In the genomic region with DNA sequence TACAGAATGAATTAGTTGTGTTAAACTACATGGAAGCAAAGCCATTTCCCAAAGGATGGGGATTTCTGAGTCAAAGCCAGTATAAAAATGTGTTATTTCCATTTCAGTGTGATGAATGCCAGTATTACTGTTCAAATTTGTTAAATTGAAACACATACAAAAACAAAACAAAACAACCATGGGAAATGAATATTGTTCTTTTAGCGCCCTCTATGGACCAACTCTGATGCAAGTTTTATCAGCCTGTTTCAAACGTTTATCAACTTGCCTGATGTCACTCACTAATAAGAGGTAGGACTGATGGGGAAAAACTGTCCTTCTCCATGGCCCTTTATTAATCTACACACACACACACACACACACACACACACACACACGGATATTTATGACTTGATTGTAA, we compare ENCODE assay signal across 11 mouse cellular contexts. TPM values are rescaled to one million over a fixed set of nuclear protein-coding genes. Genes with fewer than 3 reads are reported as not detected.
A peak's percentile ranks its signal among the peaks of the same experiment; 100 is the strongest.
DNase-seq lines count a peak whose midpoint lies in the region; ATAC-seq and TF ChIP-seq lines count a peak whose summit lies in the region.
"Had no signal": no experiment of that assay in that cellular context is flagged by ENCODE, and none has a peak within 500 bp of the region (broad histone marks: within the 10 kb centered on the region; RNA-seq: fewer than 3 reads in every experiment).

No protein-coding gene starts in this region.

- peak; percentile 68 for TF ChIP-seq CTCF in intestine, postnatal 0 days (IDR thresholded peaks at IDR 0.05; ENCODE audit: low read depth)

- no peak for ATAC-seq in CD4-positive, CD25-positive, alpha-beta regulatory T cell, adult 4 months
- no peak for ATAC-seq in intestine, postnatal 0 days
- ATAC-seq in intestine, embryonic 16.5 days: no peak
- ATAC-seq in midbrain, embryonic 14.5 days (ENCODE audit: low FRiP score, low TSS enrichment): no peak
- no peak for ATAC-seq in midbrain, embryonic 15.5 days (replicated peaks)

- H3K27me3 ChIP-seq in intestine, postnatal 0 days (replicated peaks; ENCODE audit: control insufficient read depth, insufficient read depth, low read length): no peaks in the 10 kb centered on the region
- H3K27me3 ChIP-seq in intestine, embryonic 16.5 days (replicated peaks; ENCODE audit: control insufficient read depth, insufficient read depth, low read length): no peaks in the 10 kb centered on the region
- H3K27me3 ChIP-seq in midbrain, embryonic 14.5 days (ENCODE audit: control insufficient read depth, insufficient read depth, low read length): no peaks in the 10 kb centered on the region
- H3K27me3 ChIP-seq in midbrain, embryonic 15.5 days (replicated peaks): no peaks in the 10 kb centered on the region
- H3K27me3 ChIP-seq in splenic B cell, adult 2 months (ENCODE audit: control insufficient read depth, insufficient read depth, low read length, poor library complexity, severe bottlenecking): no peaks in the 10 kb centered on the region

- DNase-seq in CD4-positive, CD25-positive, alpha-beta regulatory T cell, adult 2 months (ENCODE audit: low read depth, low spot score): peak; percentile 54
- DNase-seq in midbrain, embryonic 14.5 days: peak; percentile 83
- peak; percentile 51 for DNase-seq in splenic B cell, adult 2 months (ENCODE audit: low read depth, low spot score)
- no peak for DNase-seq in frontal cortex, postnatal 25 days (ENCODE audit: low spot score in 2 of 2)
- DNase-seq: left cerebral cortex, postnatal 4 days had no signal

- H3K27ac ChIP-seq in intestine, postnatal 0 days (ENCODE audit: low read depth, low read length): no peak overlapping the region
- H3K27ac ChIP-seq in intestine, embryonic 16.5 days (ENCODE audit: low read length): no peak overlapping the region
- H3K27ac ChIP-seq in midbrain, embryonic 14.5 days (replicated peaks; ENCODE audit: low read depth, low read length): no peak overlapping the region
- no peak overlapping the region for H3K27ac ChIP-seq in midbrain, embryonic 15.5 days

- H3K4me1 ChIP-seq in intestine, postnatal 0 days (replicated peaks; ENCODE audit: control insufficient read depth, insufficient read depth, low read length): no peaks in the 10 kb centered on the region
- no peaks in the 10 kb centered on the region for H3K4me1 ChIP-seq in intestine, embryonic 16.5 days (ENCODE audit: control insufficient read depth, insufficient read depth, low read length)
- H3K4me1 ChIP-seq in midbrain, embryonic 14.5 days (ENCODE audit: control insufficient read depth, insufficient read depth, low read length): no peaks in the 10 kb centered on the region
- H3K4me1 ChIP-seq in midbrain, embryonic 15.5 days: 0 out of 2 replicates have a peak, but pooled peaks cover 3% of the 10 kb centered on the region

- H3K36me3 ChIP-seq in intestine, postnatal 0 days (ENCODE audit: control insufficient read depth, insufficient read depth): no peaks in the 10 kb centered on the region
- no peaks in the 10 kb centered on the region for H3K36me3 ChIP-seq in intestine, embryonic 16.5 days (ENCODE audit: control insufficient read depth, insufficient read depth, low read length)
- no peaks in the 10 kb centered on the region for H3K36me3 ChIP-seq in midbrain, embryonic 14.5 days (ENCODE audit: control insufficient read depth, insufficient read depth, low read length)
- no peaks in the 10 kb centered on the region for H3K36me3 ChIP-seq in midbrain, embryonic 15.5 days (replicated peaks)
- no peaks in the 10 kb centered on the region for H3K36me3 ChIP-seq in splenic B cell, adult 2 months (ENCODE audit: control insufficient read depth, insufficient read depth, low read length, poor library complexity, severe bottlenecking)

- 3% methylated on average over 3 of the region's 3 CpGs for WGBS in intestine, postnatal 0 days
- 0% methylated on average over 3 of the region's 3 CpGs for WGBS in intestine, embryonic 16.5 days
- 4% methylated on average over 3 of the region's 3 CpGs for WGBS in midbrain, embryonic 14.5 days
- 2% methylated on average over 3 of the region's 3 CpGs for WGBS in midbrain, embryonic 15.5 days

- no peak overlapping the region for H3K9ac ChIP-seq in intestine, postnatal 0 days (ENCODE audit: low read depth, low read length)
- H3K9ac ChIP-seq in intestine, embryonic 16.5 days (ENCODE audit: low read depth, low read length): no peak overlapping the region
- H3K9ac ChIP-seq in midbrain, embryonic 14.5 days (replicated peaks; ENCODE audit: low read length): no peak overlapping the region
- no peak overlapping the region for H3K9ac ChIP-seq in midbrain, embryonic 15.5 days

- H3K4me2 ChIP-seq in intestine, postnatal 0 days (replicated peaks; ENCODE audit: low read depth): no peak overlapping the region
- H3K4me2 ChIP-seq in intestine, embryonic 16.5 days (ENCODE audit: low read depth, low read length): no peak overlapping the region
- H3K4me2 ChIP-seq in midbrain, embryonic 14.5 days (ENCODE audit: low read length): no peak overlapping the region
- H3K4me2 ChIP-seq in midbrain, embryonic 15.5 days: no peak overlapping the region

- H3K4me3 ChIP-seq in intestine, postnatal 0 days (ENCODE audit: low read depth, low read length): no peak overlapping the region
- no peak overlapping the region for H3K4me3 ChIP-seq in intestine, embryonic 16.5 days (ENCODE audit: low read length)
- no peak overlapping the region for H3K4me3 ChIP-seq in midbrain, embryonic 14.5 days (replicated peaks; ENCODE audit: low read depth, low read length)
- H3K4me3 ChIP-seq in midbrain, embryonic 15.5 days: no peak overlapping the region
- H3K4me3 ChIP-seq: erythroblast, embryonic 14.5 days had no signal

- no peaks in the 10 kb centered on the region for H3K9me3 ChIP-seq in intestine, postnatal 0 days (ENCODE audit: control insufficient read depth)
- no peaks in the 10 kb centered on the region for H3K9me3 ChIP-seq in intestine, embryonic 16.5 days (ENCODE audit: control insufficient read depth, low read length)
- H3K9me3 ChIP-seq in midbrain, embryonic 14.5 days (ENCODE audit: control insufficient read depth, low read length): no peaks in the 10 kb centered on the region
- no peaks in the 10 kb centered on the region for H3K9me3 ChIP-seq in midbrain, embryonic 15.5 days

RNA-seq across cellular contexts. Expression of gene Drd1, which starts 7.8 kb away (rescaled TPM):
- not detected for polyA plus RNA-seq in CD4-positive, CD25-positive, alpha-beta regulatory T cell, adult 4 months (2017; shearing (Covaris generic))
- 0.04 and 0.20 TPM in 2 replicates for polyA plus RNA-seq in intestine, postnatal 0 days (2015; fragmentation: Nextera tagmentation; extraction: Ambion mirVana)
- polyA plus RNA-seq in intestine, embryonic 16.5 days (2015; fragmentation: Nextera tagmentation; extraction: Ambion mirVana): 0.15 and 0.16 TPM in 2 replicates
- polyA plus RNA-seq in midbrain, embryonic 14.5 days (2014; fragmentation: Nextera tagmentation; extraction: Ambion mirVana): 1.7 and 2.4 TPM in 2 replicates
- polyA plus RNA-seq in midbrain, embryonic 15.5 days (2015; fragmentation: Nextera tagmentation; extraction: Ambion mirVana): 3.0 and 3.3 TPM in 2 replicates
- polyA plus RNA-seq: erythroblast, embryonic 14.5 days; small intestine, adult 2 months had no signal

RNA-seq across cellular contexts. Expression of gene Sfxn1, which starts 8.4 kb away (rescaled TPM):
- polyA plus RNA-seq in CD4-positive, CD25-positive, alpha-beta regulatory T cell, adult 4 months (2017; shearing (Covaris generic)): 10 to 100 TPM; 45.5 to 48.1 TPM
- 49.1 and 52.3 TPM in 2 replicates for polyA plus RNA-seq in intestine, postnatal 0 days (2015; fragmentation: Nextera tagmentation; extraction: Ambion mirVana)
- 88.7 and 90.2 TPM in 2 replicates for polyA plus RNA-seq in intestine, embryonic 16.5 days (2015; fragmentation: Nextera tagmentation; extraction: Ambion mirVana)
- 107 and 115 TPM in 2 replicates for polyA plus RNA-seq in midbrain, embryonic 14.5 days (2014; fragmentation: Nextera tagmentation; extraction: Ambion mirVana)
- 96.8 and 102 TPM in 2 replicates for polyA plus RNA-seq in midbrain, embryonic 15.5 days (2015; fragmentation: Nextera tagmentation; extraction: Ambion mirVana)

Comparison
In these comparisons a context has a peak if more than half of its experiments do, and no peak if none do; other contexts are left out.
1. DNase-seq: peak in CD4-positive, CD25-positive, alpha-beta regulatory T cell, adult 2 months (single experiment), midbrain, embryonic 14.5 days (single experiment) and splenic B cell, adult 2 months (single experiment); none in frontal cortex, postnatal 25 days (0 of 2).